Mouse (Mus musculus): Measurements from ENCODE around the gene Agap3. TPM values are rescaled to one million over a fixed set of nuclear protein-coding genes. Genes with fewer than 3 reads are reported as not detected.

Gene Agap3
- polyA plus RNA-seq, 1 experiment from 2014 or later: 15.5 TPM

DNA sequence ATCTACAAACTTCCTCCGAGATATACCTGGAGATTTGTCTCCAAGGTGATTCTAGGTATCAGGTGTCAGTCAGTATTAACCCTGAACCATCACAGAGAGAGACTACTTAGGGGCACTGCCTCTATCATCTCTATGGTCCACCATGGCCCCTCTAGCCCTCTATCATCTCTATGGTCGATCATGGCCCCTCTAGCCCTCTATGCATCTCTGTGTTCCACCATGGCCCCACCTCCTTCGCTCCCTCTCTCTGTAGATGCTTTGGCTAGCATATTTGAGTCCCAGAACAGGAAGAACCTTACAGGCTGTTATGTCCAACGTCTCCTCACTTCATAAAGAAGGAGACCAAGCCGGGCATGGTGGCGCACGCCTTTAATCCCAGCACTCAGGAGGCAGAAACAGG is 90.7 kb downstream of the Agap3 start:
- Histone ChIP-seq H3K4me2 (ENCODE audit: low read depth, low read length) (no peak overlapping the region), H3K27ac (ENCODE audit: low read length) (no peak overlapping the region), H3K27me3 (ENCODE audit: control insufficient read depth, insufficient read depth, low read length) (no peaks in the 10 kb centered on the region), H3K36me3 (ENCODE audit: control insufficient read depth, insufficient read depth) (no peaks in the 10 kb centered on the region), H3K9me3 (replicated peaks; ENCODE audit: control insufficient read depth, low read length) (no peaks in the 10 kb centered on the region), H3K4me1 (ENCODE audit: control insufficient read depth, insufficient read depth, low read length) (peaks cover 24% of the 10 kb centered on the region), H3K4me3 (ENCODE audit: low read length) (no peak overlapping the region), H3K9ac (ENCODE audit: low read length) (no peak overlapping the region)
- WGBS: 80% methylated on average over 7 of the region's 7 CpGs
- no peak for ATAC-seq (replicated peaks; ENCODE audit: extremely low read depth, insufficient read depth, low FRiP score)

DNA sequence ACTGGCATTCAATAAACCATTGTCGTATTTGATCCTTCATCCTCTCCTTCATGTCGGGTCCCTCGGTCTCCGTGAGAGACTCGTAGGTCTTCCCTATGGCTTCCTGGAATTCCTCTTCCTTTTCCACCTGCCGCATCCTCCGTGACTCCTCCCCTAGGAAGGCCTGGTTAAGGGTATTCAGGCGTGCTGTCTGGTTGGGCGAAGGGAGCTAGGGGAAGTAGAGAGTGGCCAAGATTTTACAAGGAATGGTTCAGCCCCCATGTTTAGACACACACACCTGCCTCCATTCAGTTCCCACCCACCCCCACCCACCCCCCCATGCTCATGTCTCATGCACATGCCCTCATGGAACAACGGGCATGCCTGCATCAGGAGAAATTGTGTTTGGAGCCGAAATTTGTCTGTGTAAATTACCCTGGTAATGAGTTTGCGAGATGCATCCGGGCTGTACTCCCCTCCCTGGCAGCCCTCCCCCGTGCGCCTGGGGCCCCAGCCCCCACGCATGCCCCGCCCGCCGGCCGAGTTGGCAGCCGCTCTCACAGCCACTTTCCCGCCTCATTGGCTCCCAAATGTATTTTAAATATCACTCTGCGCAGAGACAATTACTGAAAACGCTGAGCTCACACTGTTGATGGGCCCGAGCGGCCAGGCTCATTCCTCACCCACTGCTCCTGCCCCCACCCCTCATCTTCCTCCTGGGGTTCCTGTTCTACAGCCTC is 98.8 kb downstream of the Agap3 start:
- H3K4me2 ChIP-seq (ENCODE audit: low read depth, low read length): peak overlapping the region; percentile 52
- ATAC-seq (replicated peaks; ENCODE audit: extremely low read depth, insufficient read depth, low FRiP score): peak; percentile 65
- no peaks in the 10 kb centered on the region; the same call in 1 of the 2 replicates for H3K9me3 ChIP-seq (replicated peaks; ENCODE audit: control insufficient read depth, low read length)
- H3K27ac ChIP-seq (ENCODE audit: low read length): no peak overlapping the region
- no peaks in the 10 kb centered on the region for H3K36me3 ChIP-seq (ENCODE audit: control insufficient read depth, insufficient read depth)
- peak overlapping the region; percentile 36; the same call in 1 of the 2 replicates for H3K9ac ChIP-seq (ENCODE audit: low read length)
- peaks cover 7% of the 10 kb centered on the region for H3K4me1 ChIP-seq (ENCODE audit: control insufficient read depth, insufficient read depth, low read length)
- WGBS: 31% methylated on average over 26 of the region's 26 CpGs
- peaks cover 3% of the 10 kb centered on the region for H3K27me3 ChIP-seq (ENCODE audit: control insufficient read depth, insufficient read depth, low read length)
- H3K4me3 ChIP-seq (ENCODE audit: low read length): peak overlapping the region; percentile 18; the same call in 1 of the 2 replicates

DNA sequence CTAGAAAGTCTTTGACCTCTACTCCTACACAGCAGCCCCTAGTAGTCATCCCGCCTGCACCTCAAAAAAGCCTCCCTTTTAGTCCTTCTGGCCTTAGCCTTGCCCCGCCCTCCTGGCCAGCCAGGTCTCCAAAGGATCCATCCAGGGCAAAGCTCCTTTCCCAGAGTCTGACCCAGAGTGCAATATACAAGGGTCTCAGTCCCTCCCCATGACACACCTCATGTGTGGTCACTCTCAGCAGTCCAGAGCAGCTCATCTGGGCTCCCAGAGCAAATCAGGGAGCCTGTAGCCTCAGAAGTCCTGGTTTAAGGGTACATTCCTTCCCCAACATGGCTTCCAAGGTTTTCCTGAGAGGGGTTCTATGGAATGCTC is 99.3 kb downstream of the Agap3 start:
- Histone ChIP-seq H3K27ac (ENCODE audit: low read length) (no peak overlapping the region), H3K4me3 (ENCODE audit: low read length) (0 out of 2 replicates have a peak overlapping the region, but pooled peaks have one; percentile 18), H3K36me3 (ENCODE audit: control insufficient read depth, insufficient read depth) (no peaks in the 10 kb centered on the region), H3K9me3 (replicated peaks; ENCODE audit: control insufficient read depth, low read length) (no peaks in the 10 kb centered on the region; the same call in 1 of the 2 replicates), H3K4me1 (ENCODE audit: control insufficient read depth, insufficient read depth, low read length) (peaks cover 7% of the 10 kb centered on the region), H3K4me2 (ENCODE audit: low read depth, low read length) (peak overlapping the region; percentile 52), H3K9ac (ENCODE audit: low read length) (peak overlapping the region; percentile 36; the same call in 1 of the 2 replicates), H3K27me3 (ENCODE audit: control insufficient read depth, insufficient read depth, low read length) (peaks cover 3% of the 10 kb centered on the region)
- WGBS: 47% methylated on average over 2 of the region's 2 CpGs
- no peak for ATAC-seq (replicated peaks; ENCODE audit: extremely low read depth, insufficient read depth, low FRiP score)

Other genes starting within 250 kb of the Agap3 start
- gene Kcnh2, start 100.6 kb upstream of the Agap3 start, polyA plus RNA-seq (2015; fragmentation: Nextera tagmentation; extraction: Ambion mirVana): 18.0 and 25.2 TPM in 2 replicates
- 27.3 and 31.9 TPM in 2 replicates for gene Nos3, start 87.4 kb upstream of the Agap3 start, polyA plus RNA-seq (2015; fragmentation: Nextera tagmentation; extraction: Ambion mirVana)
- gene Atg9b, start 60.0 kb upstream of the Agap3 start, polyA plus RNA-seq (2015; fragmentation: Nextera tagmentation; extraction: Ambion mirVana): 2.3 and 2.6 TPM in 2 replicates
- 71.1 and 77.3 TPM in 2 replicates for gene Abcb8, start 58.5 kb upstream of the Agap3 start, polyA plus RNA-seq (2015; fragmentation: Nextera tagmentation; extraction: Ambion mirVana)
- gene Asic3, start 38.8 kb upstream of the Agap3 start, polyA plus RNA-seq (2015; fragmentation: Nextera tagmentation; extraction: Ambion mirVana): 0.14 TPM in 1 of 2 replicates, not detected in the other
- 28.5 and 30.4 TPM in 2 replicates for gene Cdk5, start 28.6 kb upstream of the Agap3 start, polyA plus RNA-seq (2015; fragmentation: Nextera tagmentation; extraction: Ambion mirVana)
- gene Slc4a2, start 28.3 kb upstream of the Agap3 start, polyA plus RNA-seq (2015; fragmentation: Nextera tagmentation; extraction: Ambion mirVana): 29.2 and 32.5 TPM in 2 replicates
- 209 and 225 TPM in 2 replicates for gene Fastk, start 6.9 kb upstream of the Agap3 start, polyA plus RNA-seq (2015; fragmentation: Nextera tagmentation; extraction: Ambion mirVana)
- 18.4 and 20.3 TPM in 2 replicates for gene Tmub1, start 4.3 kb upstream of the Agap3 start, polyA plus RNA-seq (2015; fragmentation: Nextera tagmentation; extraction: Ambion mirVana)
- not detected in 2 replicates for gene Gbx1, start 75.0 kb downstream of the Agap3 start, polyA plus RNA-seq (2015; fragmentation: Nextera tagmentation; extraction: Ambion mirVana)
- gene Asb10, start 88.8 kb downstream of the Agap3 start, polyA plus RNA-seq (2015; fragmentation: Nextera tagmentation; extraction: Ambion mirVana): 10.1 and 10.2 TPM in 2 replicates
- gene 4931409K22Rik, start 104.6 kb downstream of the Agap3 start, polyA plus RNA-seq (2015; fragmentation: Nextera tagmentation; extraction: Ambion mirVana): not detected in 2 replicates
- gene Abcf2, start 125.3 kb downstream of the Agap3 start, polyA plus RNA-seq (2015; fragmentation: Nextera tagmentation; extraction: Ambion mirVana): 68.1 and 72.6 TPM in 2 replicates
- 14.4 and 14.8 TPM in 2 replicates for gene Chpf2, start 134.6 kb downstream of the Agap3 start, polyA plus RNA-seq (2015; fragmentation: Nextera tagmentation; extraction: Ambion mirVana)
- 47.4 and 48.3 TPM in 2 replicates for gene Smarcd3, start 172.2 kb downstream of the Agap3 start, polyA plus RNA-seq (2015; fragmentation: Nextera tagmentation; extraction: Ambion mirVana)
- gene Nub1, start 233.4 kb downstream of the Agap3 start, polyA plus RNA-seq (2015; fragmentation: Nextera tagmentation; extraction: Ambion mirVana): 25.8 and 27.1 TPM in 2 replicates